9 mouse cellular contexts compared by ENCODE assay signal in genomic region chr11:115091362-115091901, GRCm38 (mm10). TPM values are rescaled to one million over a fixed set of nuclear protein-coding genes. Genes with fewer than 3 reads are reported as not detected.
DNase-seq lines count a peak whose midpoint lies in the region; ATAC-seq lines count a peak whose summit lies in the region.
"Had no signal": no experiment of that assay in that cellular context is flagged by ENCODE, and none has a peak within 500 bp of the region (broad histone marks: within the 10 kb centered on the region; RNA-seq: fewer than 3 reads in every experiment).

Rab37 (plus strand) TSS chr11:115091431.

- ATAC-seq in cerebellum, adult (ENCODE audit: insufficient number of reproducible peaks, low FRiP score, low TSS enrichment): peak; percentile 88; the same call in 1 of the 2 replicates
- no peak for ATAC-seq in hindbrain, embryonic 14.5 days (ENCODE audit: low FRiP score)

- no peak within 1 kb of the TSS for H3K9ac ChIP-seq in hindbrain, embryonic 14.5 days

- H3K4me1 ChIP-seq in hindbrain, embryonic 14.5 days (replicated peaks; ENCODE audit: control insufficient read depth, insufficient read depth, low read length): 0 out of 2 replicates have a peak, but pooled peaks cover 5% of the 10 kb centered on the region

- 0 out of 2 replicates have a peak, but pooled peaks cover 4% of the 10 kb centered on the region for H3K9me3 ChIP-seq in hindbrain, embryonic 14.5 days (ENCODE audit: control insufficient read depth, low read length)

- no peak within 1 kb of the TSS for H3K27ac ChIP-seq in hindbrain, embryonic 14.5 days

- peak within 1 kb of the TSS; percentile 24 for H3K4me3 ChIP-seq in hindbrain, embryonic 14.5 days (replicated peaks; ENCODE audit: low read length)

- no peaks in the 10 kb centered on the region for H3K36me3 ChIP-seq in hindbrain, embryonic 14.5 days (replicated peaks; ENCODE audit: control insufficient read depth, insufficient read depth)

- no peak for DNase-seq in cerebellum, postnatal 4 days (ENCODE audit: low spot score in 2 of 2)
- peak; percentile 46 for DNase-seq in CD4-positive, CD25-positive, alpha-beta regulatory T cell, adult 2 months (ENCODE audit: low read depth, low spot score)
- peak; percentile 80 to 81 for DNase-seq in cerebellum, postnatal 25 days
- no peak for DNase-seq in hindbrain, embryonic 14.5 days (ENCODE audit: low spot score)
- DNase-seq in mesoderm, embryonic 11.5 days (ENCODE audit: low read depth, low spot score): peak; percentile 52
- peak; percentile 52 for DNase-seq in testis, postnatal 10 days (ENCODE audit: low spot score)
- no peak for DNase-seq in urinary bladder, postnatal 10 days (ENCODE audit: low spot score)

- H3K27me3 ChIP-seq in hindbrain, embryonic 14.5 days (ENCODE audit: control insufficient read depth, insufficient read depth, low read length): peaks cover 26% of the 10 kb centered on the region

- WGBS in hindbrain, embryonic 14.5 days: 1% methylated on average over 36 of the region's 36 CpGs

- H3K4me2 ChIP-seq in hindbrain, embryonic 14.5 days (replicated peaks): peak within 1 kb of the TSS; percentile 48

RNA-seq across cellular contexts. Expression of gene Rab37, which starts in this region (rescaled TPM):
- 0.59 and 0.66 TPM in 2 replicates for polyA plus RNA-seq in hindbrain, embryonic 14.5 days (2014; fragmentation: Nextera tagmentation; extraction: Ambion mirVana)
- polyA plus RNA-seq: testis, adult 2 months had no signal

Comparison
In these comparisons a context has a peak if more than half of its experiments do, and no peak if none do; other contexts are left out.
1. DNase-seq: peak in CD4-positive, CD25-positive, alpha-beta regulatory T cell, adult 2 months (single experiment), cerebellum, postnatal 25 days (2 of 2), mesoderm, embryonic 11.5 days (single experiment) and testis, postnatal 10 days (single experiment); none in cerebellum, postnatal 4 days (0 of 2), hindbrain, embryonic 14.5 days (single experiment) and urinary bladder, postnatal 10 days (single experiment).